Mouse (Mus musculus): Measurements from ENCODE around the gene Gsg1l. TPM values are rescaled to one million over a fixed set of nuclear protein-coding genes. Genes with fewer than 3 reads are reported as not detected.

The Gsg1l gene
- polyA plus RNA-seq, 1 experiment: not detected

DNA sequence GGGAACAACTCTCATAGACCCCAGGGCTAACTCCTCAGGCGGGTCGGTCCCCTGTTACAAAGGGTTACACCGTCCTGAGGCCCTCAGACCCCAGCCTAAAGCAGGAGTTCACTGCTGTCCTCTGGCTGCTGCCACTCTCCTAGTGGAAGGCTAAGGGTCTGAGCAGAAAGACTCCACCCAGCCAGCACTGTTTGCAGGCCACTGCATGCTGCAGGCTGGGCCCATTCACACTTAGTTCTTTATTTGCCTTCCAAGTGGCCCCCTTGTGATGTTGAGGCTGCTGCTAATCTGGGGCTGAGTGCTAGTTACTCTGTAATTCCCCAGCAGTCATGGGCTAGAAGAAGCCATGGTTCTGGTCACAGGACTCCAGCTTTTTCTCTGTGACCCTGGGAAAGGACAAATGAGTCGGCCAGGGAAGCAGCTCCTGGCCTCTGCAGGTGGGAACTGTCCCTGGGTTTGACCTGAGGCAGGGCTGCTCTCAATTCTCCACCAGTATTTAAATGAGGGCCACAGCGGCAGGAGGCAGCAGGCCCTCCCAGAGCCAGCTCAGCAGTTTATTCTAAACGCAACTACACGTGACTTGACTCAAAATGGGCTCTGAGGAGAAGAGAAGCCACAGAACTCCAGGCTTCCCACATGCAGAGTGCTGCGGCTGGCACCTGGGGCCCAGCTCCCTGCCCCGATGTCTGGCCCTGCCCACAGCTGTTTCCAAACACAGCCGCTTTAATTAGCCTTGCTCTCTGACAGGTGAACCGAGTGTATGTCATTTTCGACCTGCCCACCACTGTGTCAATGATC, 210.6 kb downstream of the Gsg1l start:
- no peak overlapping the region for H3K27ac ChIP-seq (replicated peaks; ENCODE audit: low read depth, low read length)
- H3K4me1 ChIP-seq (ENCODE audit: control insufficient read depth, insufficient read depth, insufficient read length, low read length): no peaks in the 10 kb centered on the region
- no peak overlapping the region for H3K4me3 ChIP-seq (ENCODE audit: insufficient read depth, low read depth, low read length)

DNA sequence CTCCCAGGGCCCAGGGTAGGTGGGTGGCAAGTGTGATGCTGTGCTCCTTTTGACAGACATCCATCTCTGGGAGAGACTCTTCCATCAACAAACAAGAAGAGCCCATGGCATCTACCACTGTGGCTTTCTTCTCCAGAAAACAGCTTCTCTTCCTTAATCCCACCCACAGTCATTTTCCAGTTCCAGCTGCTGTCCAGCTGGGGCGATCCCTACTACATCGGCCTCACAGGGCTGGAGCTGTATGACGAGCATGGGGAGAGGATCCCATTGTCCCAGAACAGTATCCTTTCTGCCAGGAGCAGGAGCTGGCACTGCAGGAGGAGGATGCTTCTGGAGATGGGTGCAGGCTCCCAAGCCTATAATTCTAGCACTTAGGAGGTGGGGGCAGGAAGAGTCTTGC, 213.6 kb downstream of the Gsg1l start:
- Histone ChIP-seq H3K27ac (replicated peaks; ENCODE audit: low read depth, low read length) (no peak overlapping the region), H3K4me1 (ENCODE audit: control insufficient read depth, insufficient read depth, insufficient read length, low read length) (no peaks in the 10 kb centered on the region), H3K4me3 (ENCODE audit: insufficient read depth, low read depth, low read length) (no peak overlapping the region)

DNA sequence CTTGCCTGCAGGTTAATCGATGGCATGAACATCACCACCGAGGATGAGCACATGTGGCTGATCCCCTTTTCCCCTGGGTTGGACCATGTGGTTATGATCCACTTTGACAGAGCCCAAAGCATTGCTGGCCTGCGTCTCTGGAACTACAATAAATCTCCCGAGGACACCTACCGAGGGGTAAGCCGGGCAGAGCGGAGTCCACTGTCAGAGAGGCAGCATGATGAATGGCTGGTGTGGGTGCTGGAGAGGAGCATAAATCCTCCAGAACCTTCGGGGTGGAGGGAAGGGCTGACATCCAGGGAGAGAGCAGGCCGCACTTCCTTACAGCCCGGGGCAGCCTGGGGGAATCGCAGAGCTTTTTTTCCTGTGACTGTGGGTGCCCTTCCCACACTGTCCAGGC, 217.0 kb downstream of the Gsg1l start:
- H3K27ac ChIP-seq (replicated peaks; ENCODE audit: low read depth, low read length): no peak overlapping the region
- H3K4me1 ChIP-seq (ENCODE audit: control insufficient read depth, insufficient read depth, insufficient read length, low read length): no peaks in the 10 kb centered on the region
- H3K4me3 ChIP-seq (ENCODE audit: insufficient read depth, low read depth, low read length): no peak overlapping the region

DNA sequence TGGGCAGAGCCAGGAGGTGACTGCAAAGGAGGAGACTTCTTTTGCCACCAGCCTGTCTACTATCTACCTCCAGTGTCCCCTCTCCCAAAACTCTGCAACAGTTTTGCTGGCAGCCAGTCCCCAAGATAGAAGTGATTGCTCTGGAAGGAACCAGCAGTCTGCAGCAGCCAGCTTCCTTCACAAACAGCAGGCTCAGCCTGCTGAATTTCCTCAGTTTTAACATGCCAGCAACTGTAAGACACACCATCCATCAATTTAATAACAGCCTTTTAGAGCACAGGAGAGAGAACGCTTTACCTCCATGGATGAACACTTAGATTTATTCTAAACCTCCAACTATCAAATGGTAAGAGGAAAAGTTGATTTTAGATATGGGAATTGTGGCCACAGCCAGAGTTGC, 218.2 kb downstream of the Gsg1l start:
- no peaks in the 10 kb centered on the region for H3K4me1 ChIP-seq (ENCODE audit: control insufficient read depth, insufficient read depth, insufficient read length, low read length)
- no peak overlapping the region for H3K27ac ChIP-seq (replicated peaks; ENCODE audit: low read depth, low read length)

DNA sequence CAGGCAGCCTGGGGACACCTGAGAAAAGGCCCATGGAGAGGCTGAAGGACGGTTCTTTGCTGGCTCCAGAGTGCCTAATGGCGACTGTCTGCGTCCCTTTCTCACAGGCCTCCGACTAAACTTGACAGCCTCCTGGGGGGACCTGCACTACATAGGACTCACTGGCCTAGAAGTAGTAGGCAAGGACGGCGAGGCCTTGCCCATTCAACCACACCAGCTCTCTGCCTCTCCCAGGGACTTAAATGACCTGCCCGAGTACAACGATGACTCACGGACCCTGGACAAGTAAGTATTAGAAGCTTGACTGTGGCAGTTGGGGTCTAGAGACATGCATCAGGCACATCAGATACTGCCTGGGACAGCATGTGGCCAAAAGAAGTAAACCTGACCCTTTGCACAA, 221.8 kb downstream of the Gsg1l start:
- no peak overlapping the region for H3K4me3 ChIP-seq (ENCODE audit: insufficient read depth, low read depth, low read length)
- H3K27ac ChIP-seq (replicated peaks; ENCODE audit: low read depth, low read length): no peak overlapping the region
- no peaks in the 10 kb centered on the region for H3K4me1 ChIP-seq (ENCODE audit: control insufficient read depth, insufficient read depth, insufficient read length, low read length)

More for the DNA sequence above, 218.2 kb downstream of the Gsg1l start:
- no peak overlapping the region for H3K4me3 ChIP-seq (ENCODE audit: insufficient read depth, low read depth, low read length)

DNA sequence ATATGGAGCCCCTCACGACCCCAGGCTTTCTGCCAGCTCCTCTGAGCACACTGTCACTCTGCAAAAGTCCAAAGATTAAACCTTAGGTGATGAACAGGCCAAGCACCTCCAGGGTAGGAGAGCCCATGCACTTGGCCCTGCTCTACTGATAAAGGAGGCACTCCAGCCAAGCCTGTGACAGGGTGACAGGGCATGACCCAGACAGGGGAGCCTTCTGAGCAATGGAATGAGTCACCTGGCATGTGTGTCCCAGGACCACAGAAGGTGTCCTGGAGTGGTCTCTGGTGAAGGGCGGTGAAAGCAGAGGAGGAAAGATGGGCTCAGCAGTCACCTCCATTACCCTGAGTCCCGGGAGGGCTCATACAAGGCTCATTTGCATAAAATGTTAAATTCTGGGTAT, 222.6 kb downstream of the Gsg1l start:
- Histone ChIP-seq H3K27ac (replicated peaks; ENCODE audit: low read depth, low read length) (no peak overlapping the region), H3K4me3 (ENCODE audit: insufficient read depth, low read depth, low read length) (no peak overlapping the region)

DNA sequence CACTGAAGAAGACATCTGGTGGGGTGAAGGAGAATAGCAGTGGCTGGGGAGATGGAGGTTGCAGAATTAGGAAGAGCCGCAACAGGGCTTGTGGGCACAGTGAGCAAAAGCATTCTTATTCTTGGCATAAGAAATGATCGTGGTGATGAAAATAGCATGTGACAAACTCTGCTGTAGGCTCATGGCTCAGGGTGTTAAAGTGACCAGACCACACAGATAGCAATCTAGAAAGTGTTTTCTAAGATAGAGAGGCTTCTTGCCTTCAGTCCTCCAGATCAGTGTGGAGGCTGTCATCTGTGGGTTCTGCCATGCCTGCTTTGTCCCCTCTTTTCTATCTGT, 234.7 kb downstream of the Gsg1l start:
- no peak overlapping the region for H3K4me3 ChIP-seq (ENCODE audit: insufficient read depth, low read depth, low read length)
- H3K27ac ChIP-seq (replicated peaks; ENCODE audit: low read depth, low read length): no peak overlapping the region
- H3K4me1 ChIP-seq (ENCODE audit: control insufficient read depth, insufficient read depth, insufficient read length, low read length): peaks cover 8% of the 10 kb centered on the region

More for the DNA sequence above, 222.6 kb downstream of the Gsg1l start:
- no peaks in the 10 kb centered on the region for H3K4me1 ChIP-seq (ENCODE audit: control insufficient read depth, insufficient read depth, insufficient read length, low read length)

DNA sequence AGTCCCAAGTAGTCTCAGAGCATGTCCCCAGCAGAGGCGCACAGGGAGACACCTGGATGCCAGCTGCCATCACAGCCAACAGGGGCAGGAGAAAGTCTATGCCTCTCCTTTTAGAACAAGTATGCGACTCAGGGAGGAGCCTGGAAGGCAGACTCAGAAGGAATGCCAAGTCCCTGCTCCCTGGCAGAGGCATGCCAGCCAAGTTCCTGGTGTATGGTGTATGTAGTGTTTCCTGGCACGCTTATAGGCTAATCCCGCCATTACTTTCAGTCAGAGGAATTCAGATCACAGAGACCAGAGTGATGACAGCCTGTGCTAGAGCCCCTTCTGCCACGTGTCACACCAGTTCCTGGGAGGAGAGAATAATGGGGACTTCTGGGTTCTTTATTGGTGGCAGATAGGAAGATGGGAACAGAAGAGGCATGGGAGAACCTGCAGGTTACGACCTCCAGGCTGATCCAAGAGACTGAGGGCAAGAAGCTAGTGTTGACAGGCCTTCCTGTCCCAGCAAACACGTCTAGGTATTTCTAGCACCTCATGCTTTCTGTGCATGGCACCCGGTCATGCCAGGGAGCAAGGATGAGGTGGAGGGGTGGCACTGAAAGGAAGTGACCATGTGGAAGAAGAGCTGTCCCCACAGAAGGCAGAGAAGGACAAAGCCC, 235.2 kb downstream of the Gsg1l start:
- Histone ChIP-seq H3K27ac (replicated peaks; ENCODE audit: low read depth, low read length) (no peak overlapping the region), H3K4me3 (ENCODE audit: insufficient read depth, low read depth, low read length) (no peak overlapping the region), H3K4me1 (ENCODE audit: control insufficient read depth, insufficient read depth, insufficient read length, low read length) (peaks cover 8% of the 10 kb centered on the region)

DNA sequence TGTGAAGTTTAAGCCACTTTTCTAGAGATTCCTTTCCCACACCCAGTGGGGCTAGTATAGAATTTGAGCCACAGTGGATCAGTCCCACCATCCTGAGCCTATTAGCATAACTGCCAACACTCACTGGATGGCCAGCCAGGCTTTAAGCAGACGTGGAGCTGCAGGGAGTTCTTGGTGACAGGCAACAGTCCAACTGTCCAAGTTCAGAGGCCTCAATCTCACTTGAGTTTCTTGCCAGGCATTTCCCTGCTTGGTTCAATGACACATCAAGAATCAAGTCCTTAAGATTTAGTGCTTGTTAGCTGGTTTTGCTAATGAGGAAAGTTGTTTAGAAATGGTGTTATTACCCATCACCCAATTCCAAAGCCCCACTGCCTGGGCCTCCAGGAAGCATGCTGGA, 236.6 kb downstream of the Gsg1l start:
- Histone ChIP-seq H3K4me3 (ENCODE audit: insufficient read depth, low read depth, low read length) (no peak overlapping the region), H3K27ac (replicated peaks; ENCODE audit: low read depth, low read length) (no peak overlapping the region), H3K4me1 (ENCODE audit: control insufficient read depth, insufficient read depth, insufficient read length, low read length) (peaks cover 8% of the 10 kb centered on the region)

DNA sequence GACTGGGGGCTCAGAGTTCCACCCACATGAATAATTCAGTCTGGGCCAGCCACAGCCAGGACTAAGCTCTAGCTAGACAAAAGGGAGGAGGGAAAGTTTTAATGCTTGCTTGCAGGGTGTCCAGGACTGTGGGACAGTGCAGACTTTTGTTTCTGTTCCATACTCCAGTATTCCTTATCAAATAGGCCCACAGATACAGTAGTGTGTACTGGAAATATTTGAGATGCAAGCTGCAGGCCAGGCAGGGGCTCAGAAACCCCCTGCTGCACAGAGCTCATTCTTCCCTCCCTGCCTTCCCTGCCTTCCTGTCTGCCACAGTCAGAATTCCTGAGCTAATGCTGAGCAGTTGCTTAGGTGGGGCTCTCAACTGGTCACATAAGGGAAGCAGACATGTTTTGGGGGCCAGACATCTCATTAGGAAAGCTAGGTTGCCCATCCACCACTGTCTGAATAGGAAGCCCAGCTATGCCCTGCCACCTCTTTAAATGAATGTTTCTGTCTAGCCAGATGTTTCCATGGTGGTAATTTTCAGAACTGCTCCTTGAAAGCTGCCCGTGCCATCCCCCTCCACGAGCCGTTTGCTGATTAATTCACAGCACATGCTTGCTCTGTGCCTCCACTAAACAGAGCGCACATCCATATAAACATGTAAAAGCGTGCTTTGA, 244.0 kb downstream of the Gsg1l start:
- H3K4me3 ChIP-seq (ENCODE audit: insufficient read depth, low read depth, low read length): no peak overlapping the region
- no peaks in the 10 kb centered on the region for H3K4me1 ChIP-seq (ENCODE audit: control insufficient read depth, insufficient read depth, insufficient read length, low read length)
- H3K27ac ChIP-seq (replicated peaks; ENCODE audit: low read depth, low read length): no peak overlapping the region

DNA sequence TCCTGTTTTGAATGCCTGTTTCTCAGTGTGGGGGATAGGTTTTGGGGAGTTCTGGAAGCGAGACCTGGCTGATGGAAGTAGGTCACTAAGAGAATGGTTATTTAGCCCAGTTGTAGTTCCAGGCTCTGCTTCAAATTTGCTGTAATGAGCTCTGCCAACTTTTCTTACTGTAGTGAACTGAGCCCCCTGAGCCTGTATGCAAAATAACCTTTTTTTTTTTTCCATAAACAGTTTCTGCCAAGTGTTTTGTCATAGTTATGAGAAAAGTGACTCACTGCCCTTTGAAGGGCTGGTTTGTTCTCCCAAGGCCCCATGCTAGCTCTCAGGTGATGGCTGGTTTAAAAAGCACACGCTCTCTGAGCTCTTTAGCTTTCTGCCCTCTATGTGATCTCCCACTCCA, 248.7 kb downstream of the Gsg1l start:
- Histone ChIP-seq H3K4me3 (ENCODE audit: insufficient read depth, low read depth, low read length) (no peak overlapping the region), H3K4me1 (ENCODE audit: control insufficient read depth, insufficient read depth, insufficient read length, low read length) (no peaks in the 10 kb centered on the region), H3K27ac (replicated peaks; ENCODE audit: low read depth, low read length) (no peak overlapping the region)

DNA sequence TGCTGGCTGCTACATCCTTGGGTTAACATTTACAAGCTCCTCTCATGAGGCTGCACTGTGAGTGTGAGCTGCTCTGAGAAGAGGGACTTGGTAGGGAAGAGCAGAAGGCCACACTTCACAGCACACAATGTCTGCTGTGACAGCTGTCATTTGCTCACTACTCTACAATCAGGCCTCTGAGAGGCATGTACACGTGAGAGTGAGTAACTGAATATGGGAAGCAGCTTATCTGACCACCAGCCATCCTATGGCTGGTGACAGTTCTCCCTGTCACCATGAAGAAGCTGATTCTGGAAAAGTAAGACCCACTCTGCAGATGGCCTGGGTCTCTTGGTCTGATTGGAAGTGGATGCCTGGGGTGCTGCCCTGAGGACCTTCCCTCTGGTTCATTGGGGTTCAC, 249.4 kb downstream of the Gsg1l start:
- Histone ChIP-seq H3K4me1 (ENCODE audit: control insufficient read depth, insufficient read depth, insufficient read length, low read length) (no peaks in the 10 kb centered on the region), H3K27ac (replicated peaks; ENCODE audit: low read depth, low read length) (no peak overlapping the region), H3K4me3 (ENCODE audit: insufficient read depth, low read depth, low read length) (no peak overlapping the region)

DNA sequence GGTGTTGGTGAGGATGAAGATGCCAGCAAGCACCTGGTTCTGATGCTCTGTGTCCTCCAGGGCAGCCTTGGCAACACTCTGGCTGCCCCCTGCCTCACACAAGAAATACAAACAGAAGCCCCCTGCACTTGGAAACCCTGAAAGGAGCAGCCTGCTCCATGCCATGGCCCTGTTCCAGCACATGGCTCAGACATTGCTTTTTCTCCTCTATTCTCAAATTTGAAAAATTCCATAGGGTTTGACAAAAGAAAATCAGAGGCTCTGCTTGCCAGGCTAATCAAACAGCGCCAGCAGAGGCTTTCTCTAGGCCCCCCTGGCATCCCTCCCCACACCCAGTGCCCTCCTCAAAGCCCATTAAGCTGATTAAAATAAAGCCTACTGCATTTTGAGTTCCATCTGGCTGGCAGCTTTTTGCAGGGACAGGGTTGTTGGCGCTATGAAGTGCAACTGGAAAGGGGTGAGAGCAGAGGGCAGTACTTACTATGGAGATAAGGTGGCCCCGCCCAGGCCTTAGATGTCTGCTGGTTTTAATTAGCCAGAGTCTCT, 253.0 kb downstream of the Gsg1l start:
- Histone ChIP-seq H3K27ac (replicated peaks; ENCODE audit: low read depth, low read length) (no peak overlapping the region), H3K4me3 (ENCODE audit: insufficient read depth, low read depth, low read length) (no peak overlapping the region), H3K4me1 (ENCODE audit: control insufficient read depth, insufficient read depth, insufficient read length, low read length) (no peaks in the 10 kb centered on the region)

DNA sequence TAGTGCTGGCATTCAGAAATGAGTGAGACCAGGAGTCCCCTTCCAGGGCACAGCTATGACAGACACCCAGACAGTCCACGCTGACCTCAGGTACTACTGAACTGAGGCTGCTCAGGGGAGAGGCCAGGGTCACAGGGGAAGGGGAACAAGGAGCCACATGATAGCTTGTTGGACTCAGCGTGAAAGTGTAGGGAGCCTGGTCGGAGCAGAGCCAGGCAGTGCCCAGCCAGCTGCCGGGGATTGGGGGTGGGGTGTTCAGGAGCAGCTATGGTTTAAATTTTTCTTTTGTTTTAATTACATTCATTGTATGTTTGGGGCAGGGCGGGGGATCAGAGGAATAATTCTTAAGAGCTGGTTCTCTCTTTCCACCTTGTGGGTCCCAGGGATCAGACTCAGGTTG, 253.7 kb downstream of the Gsg1l start:
- no peak overlapping the region for H3K4me3 ChIP-seq (ENCODE audit: insufficient read depth, low read depth, low read length)
- no peaks in the 10 kb centered on the region for H3K4me1 ChIP-seq (ENCODE audit: control insufficient read depth, insufficient read depth, insufficient read length, low read length)
- H3K27ac ChIP-seq (replicated peaks; ENCODE audit: low read depth, low read length): no peak overlapping the region
